Mouse (Mus musculus) thymus, adult 2 months (tissue): Measurements from ENCODE around the gene Sirt4. TPM values are rescaled to one million over a fixed set of nuclear protein-coding genes. Genes with fewer than 3 reads are reported as not detected.

Experiments used
- DNase-seq: peaks from one replicate; pipeline ENCODE4 v3.0.0; 2021
- H3K27ac ChIP-seq: fragments of 200-500 bp; 2 replicates; pipeline ENCODE4 v1.5.1; 2012; ENCODE audit warnings: low read length, control low read depth; ENCODE audit not compliant: control insufficient read depth, insufficient read depth
- H3K27me3 ChIP-seq: fragments of 200-500 bp; 2 replicates; pipeline ENCODE4 v1.6.1; 2012; ENCODE audit warnings: mild to moderate bottlenecking, low read length, moderate library complexity, mixed read lengths; ENCODE audit not compliant: control insufficient read depth, insufficient read depth
- H3K36me3 ChIP-seq: fragments of 200-500 bp; 2 replicates; pipeline ENCODE4 v1.6.1; 2012; ENCODE audit warnings: mild to moderate bottlenecking, low read length, moderate library complexity; ENCODE audit not compliant: control insufficient read depth, insufficient read depth
- H3K4me1 ChIP-seq: fragments of 200-500 bp; replicated peaks from 2 replicates; pipeline ENCODE4 v1.6.1; 2012; ENCODE audit warnings: low read length; ENCODE audit not compliant: control insufficient read depth, insufficient read depth
- H3K4me3 ChIP-seq: fragments of 200-500 bp; 2 replicates; pipeline ENCODE4 v1.5.1; 2012; ENCODE audit warnings: mild to moderate bottlenecking, low read length, control low read depth, moderate library complexity; ENCODE audit not compliant: control insufficient read depth, insufficient read depth
- CTCF ChIP-seq: fragments of 200-500 bp; IDR thresholded peaks from 2 replicates; pipeline ENCODE4 v1.5.1; 2012; ENCODE audit warnings: mild to moderate bottlenecking, control low read depth, low read length, moderate library complexity, borderline replicate concordance; ENCODE audit not compliant: control insufficient read depth, poor library complexity, insufficient read depth; ENCODE audit errors: extremely low read depth
- POLR2A ChIP-seq: fragments of 200-500 bp; IDR thresholded peaks from 2 replicates; pipeline ENCODE4 v1.6.1; 2012; ENCODE audit warnings: mild to moderate bottlenecking, low read length, control low read depth, moderate library complexity; ENCODE audit not compliant: control insufficient read depth, poor library complexity, insufficient read depth; ENCODE audit errors: extremely low read depth
- WGBS: fragments of 180-500 bp; shearing (Covaris S2); methylation state at CpG from one replicate; pipeline ENCODE4 v1.1.7; 2018; 5-methylcytosine and 5-hydroxymethylcytosine counted together
- polyA plus RNA-seq: library from polyadenylated mRNA; depleted of rRNA; stranded (reverse); fragments of >200 nt; gene quantifications from 2 replicates; pipeline ENCODE4 v1.2.3, GENCODE M21; 2012

Sirt4 gene
- polyA plus RNA-seq, 1 experiment = 48.6 TPM

- peak; percentile 45 for DNase-seq
- no peaks in the 10 kb centered on the region for H3K36me3 ChIP-seq
- H3K27me3 ChIP-seq = no peaks in the 10 kb centered on the region
- H3K4me3 ChIP-seq = peak overlapping the region; percentile 45
- 0 out of 2 replicates have a peak, but pooled peaks have one; percentile 23 for TF ChIP-seq POLR2A
- TF ChIP-seq CTCF = no peak
- H3K27ac ChIP-seq = peak overlapping the region; percentile 75
- WGBS = 8% methylated on average over 32 of the region's 32 CpGs
- peaks cover 68% of the 10 kb centered on the region for H3K4me1 ChIP-seq
These were observed 31.8 kb upstream of the Sirt4 start for GRCm38 (mm10) chr5:115516081-115516907.

- no peaks in the 10 kb centered on the region for H3K36me3 ChIP-seq
- 67% methylated on average over 20 of the region's 20 CpGs for WGBS
- no peak for DNase-seq
- TF ChIP-seq POLR2A = no peak
- TF ChIP-seq CTCF = no peak
- no peaks in the 10 kb centered on the region for H3K27me3 ChIP-seq
- H3K4me1 ChIP-seq = peaks cover 58% of the 10 kb centered on the region
- peak overlapping the region; percentile 23; the same call in 1 of the 2 replicates for H3K27ac ChIP-seq
- H3K4me3 ChIP-seq = no peak overlapping the region
These were observed 30.5 kb upstream of the Sirt4 start for GRCm38 (mm10) chr5:115514896-115515587.

- Histone ChIP-seq H3K36me3 (no peaks in the 10 kb centered on the region), H3K4me1 (peaks cover 63% of the 10 kb centered on the region), H3K4me3 (no peak overlapping the region), H3K27ac (no peak overlapping the region), H3K27me3 (no peaks in the 10 kb centered on the region)
- no peak for TF ChIP-seq CTCF
- no peak for TF ChIP-seq POLR2A
- 88% methylated on average over 6 of the region's 6 CpGs for WGBS
- DNase-seq = no peak
These were observed 29.8 kb upstream of the Sirt4 start for GRCm38 (mm10) chr5:115514346-115514745.

- no peaks in the 10 kb centered on the region for H3K36me3 ChIP-seq
- H3K27me3 ChIP-seq = no peaks in the 10 kb centered on the region
- H3K27ac ChIP-seq = no peak overlapping the region
- DNase-seq = no peak
- peaks cover 63% of the 10 kb centered on the region for H3K4me1 ChIP-seq
- WGBS = 97% methylated on average over 16 of the region's 16 CpGs
- no peak overlapping the region for H3K4me3 ChIP-seq
- TF ChIP-seq CTCF (no peak), POLR2A (no peak)
These were observed 29.2 kb upstream of the Sirt4 start for GRCm38 (mm10) chr5:115513721-115514120.

GRCm38 (mm10) chr5:115513246-115513645 lies 28.7 kb upstream of the Sirt4 start:
- TF ChIP-seq POLR2A (no peak), CTCF (no peak)
- H3K27ac ChIP-seq = no peak overlapping the region
- no peaks in the 10 kb centered on the region for H3K36me3 ChIP-seq
- no peak for DNase-seq
- H3K27me3 ChIP-seq = no peaks in the 10 kb centered on the region
- peaks cover 67% of the 10 kb centered on the region for H3K4me1 ChIP-seq
- WGBS = 97% methylated on average over 14 of the region's 14 CpGs
- H3K4me3 ChIP-seq = no peak overlapping the region

GRCm38 (mm10) chr5:115512375-115512774 lies 27.9 kb upstream of the Sirt4 start:
- TF ChIP-seq CTCF (no peak), POLR2A (no peak)
- Histone ChIP-seq H3K4me1 (peaks cover 71% of the 10 kb centered on the region), H3K27ac (no peak overlapping the region), H3K4me3 (no peak overlapping the region), H3K27me3 (no peaks in the 10 kb centered on the region), H3K36me3 (no peaks in the 10 kb centered on the region)
- DNase-seq = no peak
- WGBS = 52% methylated on average over 7 of the region's 7 CpGs
